Mouse (Mus musculus): Measurements from ENCODE around the gene Tox4. TPM values are rescaled to one million over a fixed set of nuclear protein-coding genes. Genes with fewer than 3 reads are reported as not detected.
"Not testable (repeated sequence)": the region's sequence is repeated elsewhere in the genome, so short reads cannot be mapped to it uniquely, and the experiment has no call there.

The Tox4 gene
- polyA plus RNA-seq, 1 experiment, result 21.6 TPM

DNA sequence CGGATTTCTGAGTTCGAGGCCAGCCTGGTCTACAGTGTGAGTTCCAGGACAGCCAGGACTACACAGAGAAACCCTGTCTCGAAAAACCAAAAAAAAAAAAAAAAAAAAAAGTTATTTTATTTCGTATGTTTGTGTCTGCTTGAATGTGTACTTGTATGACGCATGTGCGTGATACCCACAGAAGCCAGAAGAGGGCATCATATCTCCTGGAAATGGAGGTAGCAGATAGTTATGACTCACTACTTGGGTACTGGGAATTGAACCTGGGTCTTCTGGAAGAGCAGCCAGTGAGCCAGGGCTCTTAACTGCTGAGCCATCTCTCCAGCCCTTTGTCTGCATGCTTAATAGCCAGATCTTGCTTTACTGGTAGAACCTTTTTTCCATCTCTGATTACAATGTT is 31.4 kb downstream of the Tox4 start:
- WGBS, result 90% methylated on average over 6 of the region's 6 CpGs
- not testable (repeated sequence) for DNase-seq (ENCODE audit: low read depth, low spot score)

DNA sequence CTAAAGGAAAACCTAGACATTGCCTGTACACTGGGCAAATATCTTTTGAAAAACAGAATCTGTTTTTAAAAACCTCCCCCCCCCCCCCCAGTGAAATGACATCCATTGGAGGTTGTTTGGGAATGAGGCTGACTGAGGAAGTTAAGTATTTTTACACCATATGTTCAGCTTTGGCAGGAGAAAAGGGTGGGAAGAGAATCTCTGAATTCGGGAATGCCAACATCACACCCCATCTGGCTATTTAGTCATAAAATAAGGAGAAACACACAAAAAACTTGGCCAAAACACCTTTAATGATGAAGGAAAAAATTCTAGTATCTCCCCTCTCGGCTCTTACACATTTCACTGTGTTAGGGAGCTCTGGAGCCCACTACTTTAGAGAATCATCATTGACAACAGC is 32.0 kb downstream of the Tox4 start:
- 88% methylated on average over 2 of the region's 2 CpGs for WGBS
- no peak for DNase-seq (ENCODE audit: low read depth, low spot score)

DNA sequence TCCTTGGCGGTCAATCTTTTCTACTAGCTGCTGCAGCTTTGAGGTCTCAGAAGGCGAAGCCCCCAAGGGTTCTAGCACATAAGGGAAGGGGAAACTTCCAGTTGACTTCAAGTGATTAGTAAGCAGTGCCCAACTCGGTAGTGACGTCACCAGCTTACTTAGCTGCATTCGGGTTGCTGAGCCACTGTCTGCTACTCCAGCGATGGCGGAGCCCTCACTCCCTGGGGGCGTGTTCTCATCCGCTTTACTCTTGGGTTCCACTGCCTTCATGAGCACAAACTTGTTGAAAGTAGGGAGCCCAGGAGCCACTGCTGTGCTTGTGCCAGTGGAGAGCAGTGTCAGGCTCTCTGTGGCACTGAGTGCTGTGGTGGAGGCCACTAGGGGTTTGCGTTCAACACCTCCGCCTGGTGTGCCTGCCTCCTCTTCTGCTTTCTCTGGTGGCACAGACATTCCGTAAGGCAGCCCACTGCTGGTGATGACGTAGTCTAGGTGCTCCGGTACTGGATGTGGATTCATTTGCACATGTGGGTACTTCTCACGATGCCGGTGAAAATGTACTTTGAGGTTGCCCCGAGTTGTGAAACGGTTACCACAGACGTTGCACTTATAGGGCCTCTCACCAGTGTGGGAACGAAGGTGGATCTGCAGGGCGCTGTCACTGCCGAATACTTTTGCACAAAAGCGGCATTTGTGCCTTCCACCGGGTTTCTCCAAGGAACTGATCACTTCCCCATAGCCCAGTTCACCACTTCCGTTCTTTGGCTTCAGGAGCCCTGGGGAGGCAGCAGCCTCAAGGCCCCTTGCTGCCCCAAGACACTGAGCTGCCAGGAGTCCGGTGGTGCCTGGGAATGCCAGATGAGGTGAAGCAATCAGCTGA is 35.2 kb downstream of the Tox4 start:
- 92% methylated on average over 26 of the region's 26 CpGs for WGBS
- DNase-seq (ENCODE audit: low read depth, low spot score), result no peak

GRCm38 (mm10) chr14:52314808-52315150 is 35.8 kb downstream of the Tox4 start:
- no peak for DNase-seq (ENCODE audit: low read depth, low spot score)
- WGBS, result 75% methylated on average over 8 of the region's 8 CpGs

GRCm38 (mm10) chr14:52315283-52315780 is 36.4 kb downstream of the Tox4 start:
- DNase-seq (ENCODE audit: low read depth, low spot score), result no peak
- 15% methylated on average over 17 of the region's 17 CpGs for WGBS

- under 1% methylated on average over 30 of the region's 41 CpGs for WGBS
- no peak for DNase-seq (ENCODE audit: low read depth, low spot score)
Observed at GRCm38 (mm10) chr14:52315792-52316440, 37.0 kb downstream of the Tox4 start.

DNA sequence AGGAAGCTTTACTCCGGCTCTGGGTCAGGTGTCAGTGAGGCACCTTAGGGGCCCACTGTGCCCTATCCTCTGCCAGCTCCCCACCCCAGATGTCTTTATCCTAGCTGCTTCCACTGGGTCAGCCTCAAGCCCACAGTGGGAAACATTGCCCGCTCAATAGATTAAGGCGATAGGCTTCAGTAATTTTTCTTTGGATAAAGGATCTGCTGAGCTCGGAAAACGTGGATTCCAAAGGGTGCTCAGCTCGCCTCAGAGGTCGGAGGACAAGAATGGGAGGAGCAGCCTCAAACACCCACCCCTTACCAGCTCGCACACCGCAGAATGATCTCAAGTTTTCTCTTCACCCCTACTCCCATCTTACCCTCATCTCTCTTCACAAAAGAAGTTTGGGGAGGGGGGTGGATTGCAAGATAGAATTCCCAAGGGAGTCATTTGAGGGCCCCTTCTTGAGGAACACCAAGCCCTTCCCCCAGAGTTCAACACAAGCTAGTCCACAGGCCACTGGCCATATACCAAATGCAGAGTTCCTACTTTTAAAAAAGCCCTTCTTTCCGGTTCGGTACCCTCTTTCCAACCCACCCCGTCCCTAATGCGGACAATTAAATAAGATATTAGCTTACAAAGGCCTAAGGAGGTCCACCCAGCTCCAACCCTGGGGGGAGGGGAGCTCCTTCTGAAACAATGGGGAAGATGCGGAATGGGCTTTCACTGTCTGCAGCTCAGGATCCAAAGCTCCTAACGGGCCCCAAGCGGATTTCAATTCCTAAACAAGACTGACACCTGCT is 37.7 kb downstream of the Tox4 start:
- no peak for DNase-seq (ENCODE audit: low read depth, low spot score)
- WGBS, result 29% methylated on average over 16 of the region's 16 CpGs

GRCm38 (mm10) chr14:52319361-52319760 is 40.4 kb downstream of the Tox4 start:
- no peak for DNase-seq (ENCODE audit: low read depth, low spot score)
- WGBS, result 42% methylated on average over 6 of the region's 6 CpGs

- no peak for DNase-seq (ENCODE audit: low read depth, low spot score)
- 22% methylated on average over 4 of the region's 4 CpGs for WGBS
Observed at GRCm38 (mm10) chr14:52325890-52326289, 46.9 kb downstream of the Tox4 start.

DNA sequence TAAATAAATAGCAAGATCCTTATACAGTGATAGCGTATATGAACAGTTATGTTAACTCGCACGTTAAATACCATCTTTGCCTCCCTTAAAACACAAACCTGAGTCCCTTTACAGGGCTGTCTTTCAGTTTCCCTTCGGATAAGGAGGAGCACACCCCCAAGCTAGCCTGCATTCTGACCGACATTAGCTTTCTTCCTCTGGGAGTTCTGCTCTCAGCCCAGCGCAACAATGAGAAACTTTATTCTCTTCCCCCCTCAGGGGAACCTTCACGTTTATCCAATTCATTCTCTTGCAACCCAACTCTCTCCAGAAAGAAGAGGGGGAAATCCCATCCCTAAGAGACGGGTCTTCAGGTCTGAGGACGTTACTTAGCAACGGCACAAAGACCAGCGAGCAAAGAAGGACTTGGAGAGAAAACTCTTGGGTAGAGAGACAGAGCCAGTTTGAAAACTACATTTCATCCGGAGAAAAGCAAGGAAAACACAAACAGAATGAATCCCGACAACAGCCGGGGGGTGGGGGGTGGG is 48.5 kb downstream of the Tox4 start:
- WGBS, result 7% methylated on average over 14 of the region's 14 CpGs
- DNase-seq (ENCODE audit: low read depth, low spot score), result no peak

- DNase-seq (ENCODE audit: low read depth, low spot score), result no peak
- 5% methylated on average over 26 of the region's 26 CpGs for WGBS
Observed at GRCm38 (mm10) chr14:52327910-52328812, 49.2 kb downstream of the Tox4 start, which contains the start of gene Sall2. Gene Sall2, minus strand, starts transcription at chr14:52328762.

- DNase-seq (ENCODE audit: low read depth, low spot score), result no peak
- 31% methylated on average over 4 of the region's 4 CpGs for WGBS
Observed at GRCm38 (mm10) chr14:52331069-52331750, 52.3 kb downstream of the Tox4 start.

DNA sequence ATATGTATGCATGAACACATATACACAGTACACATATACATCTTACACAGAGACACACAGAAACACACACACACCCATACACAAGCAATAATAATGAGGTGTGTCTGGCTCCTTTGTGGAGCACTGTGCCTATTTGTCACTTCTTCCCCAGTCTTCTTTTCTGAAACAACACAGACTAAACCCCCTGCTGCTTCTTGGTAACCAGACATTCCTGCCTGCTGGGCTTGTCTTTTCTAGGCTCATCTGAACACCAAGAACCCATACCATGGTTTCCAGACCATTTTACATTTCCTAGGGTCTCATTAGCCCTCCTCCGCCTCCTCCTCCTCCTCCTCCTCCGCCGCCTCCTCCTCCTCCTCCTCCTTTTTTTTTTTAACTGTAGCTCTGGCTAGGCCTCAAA is 53.2 kb downstream of the Tox4 start:
- DNase-seq (ENCODE audit: low read depth, low spot score), result no peak
- 95% methylated on average over 3 of the region's 3 CpGs for WGBS

DNA sequence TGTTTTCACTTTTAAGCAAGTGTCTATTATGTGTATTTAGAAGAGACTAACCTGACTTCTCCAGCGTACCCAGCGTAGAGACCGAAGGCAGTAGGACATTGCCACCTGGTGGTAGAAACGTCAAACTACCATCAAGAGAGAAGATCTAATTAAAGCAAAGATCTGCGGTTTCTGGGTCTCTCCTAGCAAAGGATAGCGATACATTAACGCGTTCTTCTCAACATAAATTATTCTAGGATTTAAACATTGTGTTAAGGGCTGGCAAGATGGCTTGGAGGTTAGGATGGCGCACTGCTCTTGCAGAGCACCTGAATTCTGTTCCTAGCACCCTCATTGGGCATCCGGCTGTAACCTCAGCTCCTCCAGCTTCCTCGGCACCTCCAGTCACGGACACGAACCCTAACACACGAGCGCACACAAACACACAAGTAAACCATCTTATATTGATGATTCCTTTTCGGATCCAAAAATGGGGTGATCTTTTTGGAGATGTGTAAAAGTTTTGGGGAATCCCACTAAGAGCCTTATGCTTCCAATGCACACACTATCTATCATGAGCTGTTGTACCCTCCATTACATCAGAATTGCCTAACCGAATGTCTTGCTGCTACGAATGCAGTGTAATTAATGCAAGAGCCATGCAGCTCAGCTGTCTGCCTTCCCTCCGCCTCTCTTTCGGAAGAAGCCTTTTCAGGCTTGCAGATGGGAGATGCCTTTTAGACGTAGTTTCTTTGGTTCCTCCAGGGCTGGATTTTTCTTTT is 60.0 kb downstream of the Tox4 start:
- peak; percentile 40 for DNase-seq (ENCODE audit: low read depth, low spot score)
- WGBS, result 27% methylated on average over 21 of the region's 21 CpGs

- no peak for DNase-seq (ENCODE audit: low read depth, low spot score)
- 75% methylated on average over 6 of the region's 6 CpGs for WGBS
Observed at GRCm38 (mm10) chr14:52339512-52339852, 60.5 kb downstream of the Tox4 start.

Data from large intestine, adult 2 months (tissue).